Mouse (Mus musculus) liver, embryonic 14.5 days (tissue): ENCODE data around the gene Unc13c.

Experiments
- CTCF ChIP-seq: IDR thresholded peaks from 2 replicates; pipeline ENCODE4 v1.5.1; 2016; ENCODE audit warnings: antibody characterized with exemption, low read depth, control low read depth
- EP300 ChIP-seq: IDR thresholded peaks from 2 replicates; pipeline ENCODE4 v1.6.1; 2016; ENCODE audit warnings: antibody characterized with exemption, low read depth

GRCm38 (mm10) chr9:74002388-74002990, 33.7 kb upstream of the Unc13c start:
- TF ChIP-seq EP300: no peak
- TF ChIP-seq CTCF: no peak
